Mouse (Mus musculus) midbrain, postnatal 0 days (tissue): ENCODE measurements around the gene Fcrl6. TPM values are rescaled to one million over a fixed set of nuclear protein-coding genes. Genes with fewer than 3 reads are reported as not detected.
A peak's percentile ranks its signal among the peaks of the same experiment; 100 is the strongest.

Experiments used
- ATAC-seq: fragments of 200-750 bp; cut with Nextera tagmentation; 2 replicates; pipeline ENCODE4 v1.8.0; 2017; ENCODE audit warnings: moderate number of reproducible peaks, mild to moderate bottlenecking, moderate TSS enrichment, moderate library complexity; ENCODE audit not compliant: low FRiP score
- DNase-seq: peaks from one replicate; pipeline ENCODE4 v3.0.0-alpha.2; 2015; ENCODE audit warnings: low spot score
- H3K27ac ChIP-seq: fragments of 300-500 bp; sonication (generic); 2 replicates; pipeline ENCODE4 v1.5.1; 2014; ENCODE audit warnings: low read depth, mild to moderate bottlenecking, low read length, mixed read lengths
- H3K27me3 ChIP-seq: fragments of 300-500 bp; sonication (generic); 2 replicates; pipeline ENCODE4 v1.6.1; 2014; ENCODE audit warnings: low read length, control low read depth, mixed read lengths; ENCODE audit not compliant: insufficient read depth
- H3K36me3 ChIP-seq: fragments of 300-500 bp; sonication (generic); 2 replicates; pipeline ENCODE4 v1.6.1; 2014; ENCODE audit warnings: low read length, control low read depth, mixed read lengths; ENCODE audit not compliant: insufficient read depth
- H3K4me1 ChIP-seq: fragments of 300-500 bp; sonication (generic); 2 replicates; pipeline ENCODE4 v1.6.1; 2014; ENCODE audit warnings: mild to moderate bottlenecking, control low read depth, antibody characterized with exemption, low read length, mixed read lengths; ENCODE audit not compliant: insufficient read depth
- H3K4me2 ChIP-seq: fragments of 300-500 bp; sonication (generic); 2 replicates; pipeline ENCODE4 v1.6.1; 2014; ENCODE audit warnings: low read depth, mild to moderate bottlenecking, low read length, mixed read lengths; ENCODE audit not compliant: poor library complexity, severe bottlenecking
- H3K4me3 ChIP-seq: fragments of 300-500 bp; sonication (generic); 2 replicates; pipeline ENCODE4 v1.5.1; 2014; ENCODE audit warnings: low read depth, mild to moderate bottlenecking, low read length, moderate library complexity
- H3K9ac ChIP-seq: fragments of 300-500 bp; sonication (generic); replicated peaks from 2 replicates; pipeline ENCODE4 v1.6.1; 2014; ENCODE audit warnings: mild to moderate bottlenecking, low read length, moderate library complexity, mixed read lengths; ENCODE audit not compliant: poor library complexity, severe bottlenecking
- H3K9me3 ChIP-seq: fragments of 300-500 bp; sonication (generic); 2 replicates; pipeline ENCODE4 v1.6.1; 2016; ENCODE audit warnings: low read length, control low read depth
- CTCF ChIP-seq: IDR thresholded peaks from 2 replicates; pipeline ENCODE4 v1.5.1; 2016; ENCODE audit warnings: antibody characterized with exemption, mild to moderate bottlenecking
- WGBS: fragments of 180-500 bp; shearing (Covaris S2); extraction: QIAGEN DNeasy Blood & Tissue Kit; methylation state at CpG from one replicate; pipeline ENCODE4 v1.1.7; 2014; 5-methylcytosine and 5-hydroxymethylcytosine counted together
- polyA plus RNA-seq: library from polyadenylated mRNA; unstranded; fragments of >200 nt; fragmentation: Nextera tagmentation; extraction: Ambion mirVana; gene quantifications from 2 replicates; pipeline ENCODE4 v1.2.1, GENCODE M21; 2015
- total RNA-seq: library from RNA; depleted of rRNA; stranded (reverse); fragments of >200 nt; gene quantifications from 2 replicates; pipeline ENCODE4 v1.2.3, GENCODE M21; 2014

The Fcrl6 gene
- total and polyA plus RNA-seq, 2 experiments from 2014 or later = 0.10 to 0.16 TPM

DNA sequence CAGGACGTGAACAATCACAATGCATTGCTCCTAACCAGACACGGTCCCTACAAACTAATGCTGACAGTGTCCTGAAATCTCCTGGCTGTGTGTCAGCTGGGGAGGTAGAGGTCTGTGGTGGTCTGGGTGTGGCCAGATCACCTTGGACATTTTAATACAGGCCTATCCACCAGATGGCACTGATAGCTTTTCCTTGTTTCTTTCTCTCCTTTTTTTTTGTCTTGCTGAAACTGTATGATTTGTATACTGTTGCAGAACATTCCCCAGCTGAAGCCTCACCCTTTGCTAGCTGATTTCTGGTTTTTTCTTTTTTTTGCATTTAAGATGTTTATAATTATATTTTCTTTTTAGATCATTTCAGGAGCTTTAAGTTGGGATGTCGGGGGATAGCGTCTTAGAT, 35.5 kb upstream of the Fcrl6 start:
- H3K4me3 ChIP-seq = no peak overlapping the region
- H3K27me3 ChIP-seq = no peaks in the 10 kb centered on the region
- peak; percentile 74 for TF ChIP-seq CTCF
- H3K9me3 ChIP-seq = no peaks in the 10 kb centered on the region
- ATAC-seq = no peak
- 65% methylated on average over 4 of the region's 4 CpGs for WGBS
- no peak overlapping the region for H3K4me2 ChIP-seq
- no peaks in the 10 kb centered on the region for H3K36me3 ChIP-seq
- no peak overlapping the region for H3K27ac ChIP-seq
- H3K9ac ChIP-seq = no peak overlapping the region
- H3K4me1 ChIP-seq = no peaks in the 10 kb centered on the region
- DNase-seq = peak; percentile 67

DNA sequence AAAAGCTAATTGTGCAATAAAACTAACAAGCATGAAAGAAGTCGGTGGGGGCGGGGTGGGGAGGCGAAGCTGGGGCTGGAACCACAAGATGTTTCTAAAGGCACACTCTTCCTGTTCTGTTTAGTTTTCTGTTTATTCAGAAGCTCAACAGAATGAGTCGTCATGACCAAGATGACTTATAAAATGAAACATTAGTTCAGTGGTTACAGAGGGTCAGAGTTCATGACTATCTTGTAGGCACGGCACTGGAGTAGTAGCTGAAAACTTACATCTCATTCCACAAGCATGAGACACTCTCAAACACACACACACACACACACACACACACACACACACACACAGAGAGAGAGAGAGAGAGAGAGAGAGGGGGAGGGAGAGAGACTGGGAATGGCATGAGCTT, 33.9 kb upstream of the Fcrl6 start:
- DNase-seq (no peak), ATAC-seq (no peak)
- TF ChIP-seq CTCF = no peak
- Histone ChIP-seq H3K4me3 (no peak overlapping the region), H3K9me3 (no peaks in the 10 kb centered on the region), H3K4me1 (no peaks in the 10 kb centered on the region), H3K27ac (no peak overlapping the region), H3K4me2 (no peak overlapping the region), H3K27me3 (no peaks in the 10 kb centered on the region), H3K9ac (no peak overlapping the region), H3K36me3 (no peaks in the 10 kb centered on the region)
- 96% methylated on average over 5 of the region's 5 CpGs for WGBS

DNA sequence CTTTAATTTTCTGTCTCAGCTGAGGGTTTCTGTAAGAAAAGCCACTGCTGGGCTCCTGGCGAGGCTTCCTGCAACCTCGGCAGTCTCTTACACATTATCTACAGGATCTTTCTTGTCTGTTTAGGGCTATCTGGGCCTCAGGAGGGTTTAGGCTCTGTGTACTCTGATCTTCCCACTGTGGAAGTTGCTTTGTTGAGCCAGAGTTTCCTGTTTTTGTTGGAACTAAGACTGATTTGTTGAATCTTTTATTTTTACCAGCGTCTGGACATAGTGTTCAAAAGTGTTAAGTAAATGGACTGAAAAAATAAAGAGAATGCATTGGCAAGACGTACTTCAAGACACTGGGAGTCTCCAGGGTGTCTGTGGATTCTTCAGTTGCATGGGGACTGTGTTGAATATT, 32.9 kb upstream of the Fcrl6 start:
- Histone ChIP-seq H3K4me1 (no peaks in the 10 kb centered on the region), H3K27me3 (no peaks in the 10 kb centered on the region), H3K36me3 (no peaks in the 10 kb centered on the region), H3K4me3 (no peak overlapping the region), H3K27ac (0 out of 2 replicates have a peak overlapping the region, but pooled peaks have one; percentile 43), H3K9me3 (no peaks in the 10 kb centered on the region), H3K9ac (no peak overlapping the region), H3K4me2 (no peak overlapping the region)
- no peak for DNase-seq
- no peak for TF ChIP-seq CTCF
- WGBS = 69% methylated on average over 4 of the region's 4 CpGs
- ATAC-seq = no peak

DNA sequence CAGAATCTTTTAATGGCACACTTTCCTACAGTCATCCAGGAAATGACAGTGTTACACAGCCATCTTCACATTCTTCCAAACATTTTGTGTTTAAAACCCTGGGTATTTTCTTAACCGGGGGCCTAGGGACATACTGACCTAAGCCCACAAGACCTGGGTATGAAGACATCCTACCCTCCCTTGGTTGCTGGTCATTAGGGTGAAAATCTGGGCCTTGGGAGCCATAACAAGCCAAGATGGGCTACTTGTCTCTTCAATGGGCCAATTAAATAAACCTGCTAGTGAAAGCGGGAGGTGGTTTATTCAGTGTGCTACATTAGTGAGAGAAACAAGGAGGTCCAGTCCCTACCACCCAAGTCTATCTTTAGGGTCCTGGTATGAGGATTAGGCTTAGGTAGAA, 31.8 kb upstream of the Fcrl6 start:
- Histone ChIP-seq H3K4me1 (no peaks in the 10 kb centered on the region), H3K4me3 (no peak overlapping the region), H3K9me3 (no peaks in the 10 kb centered on the region), H3K4me2 (no peak overlapping the region), H3K36me3 (no peaks in the 10 kb centered on the region), H3K27me3 (no peaks in the 10 kb centered on the region), H3K9ac (no peak overlapping the region), H3K27ac (no peak overlapping the region)
- no peak for DNase-seq
- TF ChIP-seq CTCF = no peak
- no peak for ATAC-seq
- 87% methylated on average over 2 of the region's 2 CpGs for WGBS

DNA sequence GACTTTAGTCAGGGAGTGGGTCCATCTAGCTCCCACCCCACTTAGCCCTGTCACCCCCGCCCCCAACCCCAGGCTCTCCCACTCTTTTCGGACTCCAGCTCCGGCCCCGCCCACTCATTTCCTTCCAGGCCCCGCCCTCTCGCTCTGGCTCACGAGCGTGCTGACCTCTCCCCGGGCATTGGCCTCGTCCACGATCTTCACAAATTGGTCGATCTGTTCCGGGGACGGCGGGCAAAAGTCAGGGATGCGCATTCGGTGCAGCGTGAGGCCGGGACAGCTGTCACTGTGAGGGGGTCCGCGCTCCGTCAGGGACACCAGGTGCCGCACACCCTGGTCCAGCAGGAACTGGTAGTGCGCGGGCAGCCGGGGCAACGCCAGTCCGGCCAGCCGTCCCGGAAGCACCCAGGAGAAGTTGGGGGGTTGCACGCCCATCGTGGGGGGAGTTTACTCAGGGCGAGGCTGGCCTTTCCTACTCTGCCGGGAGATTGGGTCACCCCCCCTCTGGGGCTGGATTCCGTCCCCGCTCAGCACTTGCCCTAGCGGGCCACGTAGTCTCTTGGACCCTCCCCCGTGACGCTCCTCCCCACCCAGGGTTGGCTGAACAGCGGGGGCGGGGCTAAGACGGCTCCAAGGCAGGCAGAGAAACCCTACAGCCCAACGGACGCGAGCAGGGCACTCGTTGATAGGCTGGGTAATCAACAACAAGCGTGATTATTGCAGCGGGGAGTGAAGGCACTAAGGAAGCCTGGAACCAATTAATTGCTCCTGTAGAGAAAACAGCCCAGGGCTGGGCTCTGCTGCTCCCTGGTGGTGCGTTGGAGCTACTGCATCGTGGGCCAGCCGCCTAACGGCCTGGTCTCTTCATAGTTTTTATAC, 30.3 kb upstream of the Fcrl6 start, which contains the start of gene Dusp23:
Gene Dusp23 (minus strand): TSS at position 512 of the 876 bp plus-strand sequence.
- WGBS = under 1% methylated on average over 53 of the region's 53 CpGs

DNA sequence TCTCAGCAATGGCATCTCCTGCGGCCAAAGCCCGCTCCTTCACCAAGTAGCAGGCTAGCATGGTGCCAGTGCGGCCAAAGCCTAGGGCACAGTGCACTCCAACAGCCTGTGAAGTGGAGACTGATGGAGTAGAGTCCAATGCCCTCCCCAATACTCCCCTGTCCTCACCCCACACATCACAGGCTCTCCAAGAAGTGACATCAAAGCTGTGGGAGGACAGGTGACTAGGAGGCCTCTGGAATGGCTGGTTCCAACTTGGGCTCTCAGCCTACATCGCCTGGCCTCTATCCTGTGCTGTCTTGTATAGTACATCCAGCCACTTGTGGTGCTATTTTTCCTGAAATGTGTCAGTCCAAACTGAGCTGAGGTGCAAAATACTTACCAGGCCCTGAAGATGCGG, 29.4 kb upstream of the Fcrl6 start:
- no peaks in the 10 kb centered on the region for H3K9me3 ChIP-seq
- H3K4me1 ChIP-seq = no peaks in the 10 kb centered on the region
- no peak overlapping the region for H3K27ac ChIP-seq
- 91% methylated on average over 5 of the region's 5 CpGs for WGBS
- H3K36me3 ChIP-seq = no peaks in the 10 kb centered on the region
- H3K27me3 ChIP-seq = no peaks in the 10 kb centered on the region
- ATAC-seq = no peak
- no peak for DNase-seq
- no peak overlapping the region for H3K9ac ChIP-seq
- no peak overlapping the region for H3K4me2 ChIP-seq
- no peak overlapping the region for H3K4me3 ChIP-seq
- TF ChIP-seq CTCF = no peak

More for the DNA sequence above, 30.3 kb upstream of the Fcrl6 start, which contains the start of gene Dusp23:
- Histone ChIP-seq H3K27ac (peak within 1 kb of the TSS; percentile 74), H3K9ac (peak within 1 kb of the TSS; percentile 64), H3K27me3 (no peaks in the 10 kb centered on the region), H3K4me3 (peak within 1 kb of the TSS; percentile 68), H3K9me3 (no peaks in the 10 kb centered on the region), H3K4me1 (no peaks in the 10 kb centered on the region), H3K4me2 (peak within 1 kb of the TSS; percentile 96), H3K36me3 (no peaks in the 10 kb centered on the region)
- ATAC-seq (peak; percentile 98), DNase-seq (peak; percentile 98)
- peak; percentile 99 for TF ChIP-seq CTCF
